Mouse (Mus musculus) lung, postnatal 0 days (tissue): Measurements from ENCODE around the gene 2010111I01Rik. TPM values are rescaled to one million over a fixed set of nuclear protein-coding genes. Genes with fewer than 3 reads are reported as not detected.

Experiments
- ATAC-seq: fragments of 200-750 bp; cut with Nextera tagmentation; 2 replicates; pipeline ENCODE4 v1.8.0; 2017; ENCODE audit warnings: moderate library complexity
- DNase-seq: peaks from one replicate; pipeline ENCODE4 v3.0.0-alpha.2; 2016; ENCODE audit warnings: low spot score
- H3K27ac ChIP-seq: fragments of 300-500 bp; sonication (generic); 2 replicates; pipeline ENCODE4 v1.5.1; 2014; ENCODE audit warnings: antibody characterized with exemption, mild to moderate bottlenecking, low read length, mixed read lengths
- H3K27me3 ChIP-seq: fragments of 300-500 bp; sonication (generic); replicated peaks from 2 replicates; pipeline ENCODE4 v1.6.1; 2014; ENCODE audit warnings: low read length, mixed read lengths; ENCODE audit not compliant: insufficient read depth
- H3K36me3 ChIP-seq: fragments of 300-500 bp; sonication (generic); 2 replicates; pipeline ENCODE4 v1.6.1; 2014; ENCODE audit warnings: low read length, mixed read lengths; ENCODE audit not compliant: insufficient read depth
- H3K4me1 ChIP-seq: fragments of 300-500 bp; sonication (generic); 2 replicates; pipeline ENCODE4 v1.6.1; 2014; ENCODE audit warnings: antibody characterized with exemption, low read depth, low read length, mixed read lengths; ENCODE audit not compliant: insufficient read depth
- H3K4me2 ChIP-seq: fragments of 300-500 bp; sonication (generic); replicated peaks from 2 replicates; pipeline ENCODE4 v1.6.1; 2014; ENCODE audit warnings: low read depth, mild to moderate bottlenecking, low read length, moderate library complexity, mixed read lengths
- H3K4me3 ChIP-seq: fragments of 300-500 bp; sonication (generic); 2 replicates; pipeline ENCODE4 v1.5.1; 2014; ENCODE audit warnings: low read depth, low read length
- H3K9ac ChIP-seq: fragments of 300-500 bp; sonication (generic); replicated peaks from 2 replicates; pipeline ENCODE4 v1.6.1; 2014; ENCODE audit warnings: low read depth, mild to moderate bottlenecking
- H3K9me3 ChIP-seq: fragments of 300-500 bp; sonication (generic); 2 replicates; pipeline ENCODE4 v1.6.1; 2016; ENCODE audit warnings: low read length, mixed read lengths
- CTCF ChIP-seq: IDR thresholded peaks from 2 replicates; pipeline ENCODE4 v1.5.1; 2016; ENCODE audit warnings: antibody characterized with exemption, mild to moderate bottlenecking
- EP300 ChIP-seq: IDR thresholded peaks from 2 replicates; pipeline ENCODE4 v1.6.1; 2016; ENCODE audit warnings: antibody characterized with exemption, mild to moderate bottlenecking, control low read depth
- WGBS: fragments of 180-500 bp; shearing (Covaris S2); extraction: QIAGEN DNeasy Blood & Tissue Kit; methylation state at CpG from one replicate; pipeline ENCODE4 v1.1.7; 2014; 5-methylcytosine and 5-hydroxymethylcytosine counted together
- polyA plus RNA-seq: library from polyadenylated mRNA; unstranded; fragments of >200 nt; fragmentation: Nextera tagmentation; extraction: Ambion mirVana; gene quantifications from 2 replicates; pipeline ENCODE4 v1.2.1, GENCODE M21; 2015

The 2010111I01Rik gene
- polyA plus RNA-seq, 1 experiment from 2014 or later: 130 TPM

GRCm38 (mm10) chr13:63010345-63011090 lies 45.8 kb downstream of the 2010111I01Rik start:
- DNase-seq: no peak
- 68% methylated on average over 2 of the region's 2 CpGs for whole genome bisulfite sequencing

DNA sequence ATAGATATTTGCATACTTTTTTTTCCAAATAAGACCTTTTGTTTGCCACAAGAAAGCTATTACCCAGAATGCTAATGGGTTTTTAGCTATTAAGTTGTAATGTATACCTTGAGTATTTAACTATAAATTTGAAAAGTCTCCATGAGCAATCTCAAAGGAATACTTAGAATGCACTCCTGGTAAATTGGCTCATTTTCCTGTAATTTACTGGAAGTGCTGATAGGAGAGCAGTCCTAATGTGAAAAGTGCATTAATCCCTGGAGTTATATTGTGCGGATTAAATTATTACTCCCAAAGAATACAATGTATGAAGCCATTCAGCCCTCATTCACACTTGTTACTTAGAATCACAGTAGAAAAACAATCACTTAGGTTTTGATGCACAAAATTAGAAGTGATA lies 49.7 kb downstream of the 2010111I01Rik start:
- no peaks in the 10 kb centered on the region for H3K9me3 ChIP-seq
- no peak for ATAC-seq
- TF ChIP-seq CTCF (no peak), EP300 (no peak)

More at GRCm38 (mm10) chr13:63010345-63011090, 45.8 kb downstream of the 2010111I01Rik start:
- no peak for ATAC-seq
- no peaks in the 10 kb centered on the region for H3K36me3 ChIP-seq
- no peak overlapping the region for H3K27ac ChIP-seq
- no peaks in the 10 kb centered on the region for H3K9me3 ChIP-seq
- H3K9ac ChIP-seq: no peak overlapping the region
- H3K27me3 ChIP-seq: no peaks in the 10 kb centered on the region
- no peak overlapping the region for H3K4me2 ChIP-seq
- no peak for TF ChIP-seq EP300
- no peak for TF ChIP-seq CTCF
- no peak overlapping the region for H3K4me3 ChIP-seq
- H3K4me1 ChIP-seq: no peaks in the 10 kb centered on the region

GRCm38 (mm10) chr13:63015362-63015761 lies 50.7 kb downstream of the 2010111I01Rik start:
- WGBS: 70% methylated on average over 4 of the region's 4 CpGs
- Histone ChIP-seq H3K4me2 (no peak overlapping the region), H3K27me3 (no peaks in the 10 kb centered on the region), H3K36me3 (no peaks in the 10 kb centered on the region), H3K9ac (no peak overlapping the region), H3K4me3 (no peak overlapping the region), H3K9me3 (no peaks in the 10 kb centered on the region), H3K4me1 (no peaks in the 10 kb centered on the region), H3K27ac (no peak overlapping the region)
- ATAC-seq (no peak), DNase-seq (no peak)
- TF ChIP-seq EP300 (no peak), CTCF (no peak)

More for the DNA sequence above, 49.7 kb downstream of the 2010111I01Rik start:
- Histone ChIP-seq H3K4me1 (no peaks in the 10 kb centered on the region), H3K27me3 (no peaks in the 10 kb centered on the region), H3K36me3 (no peaks in the 10 kb centered on the region), H3K9ac (no peak overlapping the region), H3K4me3 (no peak overlapping the region), H3K4me2 (no peak overlapping the region), H3K27ac (no peak overlapping the region)
- 92% methylated on average over 1 of the region's 1 CpGs for WGBS
- DNase-seq: no peak

DNA sequence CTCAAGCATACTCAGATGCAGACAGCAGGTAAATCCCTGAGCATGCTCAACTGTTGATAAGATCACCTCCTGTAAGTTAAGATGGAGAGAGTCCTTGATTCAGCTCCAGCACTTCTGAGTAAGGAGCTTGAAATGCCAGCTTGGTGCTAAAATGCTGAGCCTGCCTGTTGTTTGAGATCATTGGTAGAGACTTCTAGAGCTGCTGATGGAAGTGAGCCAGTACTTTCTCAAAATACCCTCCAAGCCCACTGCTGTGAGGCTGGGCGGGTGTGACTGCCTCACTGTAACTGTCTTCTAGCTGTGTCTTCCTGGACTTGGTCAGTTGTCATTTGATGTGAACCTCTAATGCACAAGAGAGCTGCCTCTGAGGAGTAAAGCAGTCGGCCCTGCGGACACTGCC lies 51.4 kb downstream of the 2010111I01Rik start:
- Histone ChIP-seq H3K27me3 (no peaks in the 10 kb centered on the region), H3K27ac (no peak overlapping the region), H3K9me3 (no peaks in the 10 kb centered on the region), H3K4me3 (no peak overlapping the region), H3K36me3 (no peaks in the 10 kb centered on the region), H3K4me2 (no peak overlapping the region), H3K9ac (no peak overlapping the region), H3K4me1 (no peaks in the 10 kb centered on the region)
- DNase-seq: no peak
- TF ChIP-seq CTCF (no peak), EP300 (no peak)
- ATAC-seq: no peak
- WGBS: 96% methylated on average over 3 of the region's 3 CpGs

GRCm38 (mm10) chr13:63023243-63024217 lies 58.8 kb downstream of the 2010111I01Rik start:
- H3K4me1 ChIP-seq: no peaks in the 10 kb centered on the region
- WGBS: 54% methylated on average over 7 of the region's 7 CpGs
- H3K27me3 ChIP-seq: no peaks in the 10 kb centered on the region
- no peak overlapping the region for H3K9ac ChIP-seq
- no peaks in the 10 kb centered on the region for H3K36me3 ChIP-seq
- no peak for TF ChIP-seq EP300
- TF ChIP-seq CTCF: no peak
- H3K9me3 ChIP-seq: no peaks in the 10 kb centered on the region
- no peak overlapping the region for H3K4me2 ChIP-seq
- no peak for ATAC-seq
- DNase-seq: no peak
- no peak overlapping the region for H3K4me3 ChIP-seq
- no peak overlapping the region for H3K27ac ChIP-seq

GRCm38 (mm10) chr13:63030023-63030422 lies 65.3 kb downstream of the 2010111I01Rik start:
- WGBS: 33% methylated on average over 1 of the region's 1 CpGs
- Histone ChIP-seq H3K27ac (no peak overlapping the region), H3K9me3 (no peaks in the 10 kb centered on the region), H3K4me3 (no peak overlapping the region), H3K4me1 (no peaks in the 10 kb centered on the region; the same call in 1 of the 2 replicates), H3K36me3 (no peaks in the 10 kb centered on the region), H3K27me3 (no peaks in the 10 kb centered on the region), H3K4me2 (no peak overlapping the region), H3K9ac (no peak overlapping the region)
- DNase-seq (no peak), ATAC-seq (no peak)
- TF ChIP-seq EP300 (no peak), CTCF (no peak)
